Mouse (Mus musculus): ENCODE measurements around the gene Prdx5. TPM values are rescaled to one million over a fixed set of nuclear protein-coding genes. Genes with fewer than 3 reads are reported as not detected.

The Prdx5 gene
- polyA plus RNA-seq, 1 experiment from 2014 or later, result 191 TPM

DNA sequence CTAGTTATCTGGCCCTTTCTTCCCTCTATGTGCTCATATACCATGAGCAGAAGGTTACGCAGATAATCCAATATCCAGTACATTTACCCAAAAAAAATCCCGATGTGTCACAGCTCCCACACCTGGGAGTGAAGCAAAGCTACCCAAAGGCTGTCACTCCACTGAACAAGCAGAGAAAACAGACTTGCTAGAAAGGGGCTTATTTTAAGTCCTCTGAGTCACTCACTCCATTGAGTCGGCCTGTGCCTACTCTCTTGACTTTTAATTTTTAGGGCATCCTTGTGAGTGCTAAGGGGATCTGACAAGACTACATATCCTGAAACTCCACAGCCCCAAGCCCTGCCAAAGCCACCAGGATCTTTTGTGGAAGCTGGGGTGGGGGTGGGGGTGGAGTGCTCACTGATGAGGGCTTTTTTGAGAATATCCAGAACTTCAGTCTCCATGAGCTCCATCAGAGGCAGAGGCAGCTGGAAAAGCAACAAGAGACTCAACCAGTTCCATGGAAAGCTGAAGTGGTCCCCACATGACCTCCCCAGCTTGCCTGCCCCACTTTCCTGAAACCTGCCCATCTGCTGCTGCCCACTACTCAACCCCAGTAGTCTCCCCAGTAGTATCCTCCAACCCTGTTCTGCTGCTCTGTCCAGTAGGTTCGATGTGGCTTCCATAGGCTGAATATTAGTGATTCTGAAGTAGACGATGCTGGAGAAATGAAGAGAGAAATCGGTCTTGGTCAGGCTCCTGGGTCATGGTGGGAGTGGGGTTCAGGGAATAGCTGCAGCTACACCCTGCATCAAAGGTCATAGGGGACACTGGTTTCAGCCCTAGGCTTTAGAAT is 13.2 kb upstream of the Prdx5 start:
- no peaks in the 10 kb centered on the region for H3K9me3 ChIP-seq
- no peak overlapping the region for H3K27ac ChIP-seq (replicated peaks)
- ATAC-seq (ENCODE audit: low FRiP score, low read depth), result no peak
- 65% methylated on average over 6 of the region's 6 CpGs for WGBS
- no peak overlapping the region for H3K9ac ChIP-seq (replicated peaks)
- H3K36me3 ChIP-seq, result no peaks in the 10 kb centered on the region
- H3K4me3 ChIP-seq, result no peak overlapping the region
- peak overlapping the region; percentile 91; the same call in 1 of the 2 replicates for H3K4me2 ChIP-seq (replicated peaks)
- peaks cover 47% of the 10 kb centered on the region for H3K4me1 ChIP-seq
- peaks cover 61% of the 10 kb centered on the region for H3K27me3 ChIP-seq

DNA sequence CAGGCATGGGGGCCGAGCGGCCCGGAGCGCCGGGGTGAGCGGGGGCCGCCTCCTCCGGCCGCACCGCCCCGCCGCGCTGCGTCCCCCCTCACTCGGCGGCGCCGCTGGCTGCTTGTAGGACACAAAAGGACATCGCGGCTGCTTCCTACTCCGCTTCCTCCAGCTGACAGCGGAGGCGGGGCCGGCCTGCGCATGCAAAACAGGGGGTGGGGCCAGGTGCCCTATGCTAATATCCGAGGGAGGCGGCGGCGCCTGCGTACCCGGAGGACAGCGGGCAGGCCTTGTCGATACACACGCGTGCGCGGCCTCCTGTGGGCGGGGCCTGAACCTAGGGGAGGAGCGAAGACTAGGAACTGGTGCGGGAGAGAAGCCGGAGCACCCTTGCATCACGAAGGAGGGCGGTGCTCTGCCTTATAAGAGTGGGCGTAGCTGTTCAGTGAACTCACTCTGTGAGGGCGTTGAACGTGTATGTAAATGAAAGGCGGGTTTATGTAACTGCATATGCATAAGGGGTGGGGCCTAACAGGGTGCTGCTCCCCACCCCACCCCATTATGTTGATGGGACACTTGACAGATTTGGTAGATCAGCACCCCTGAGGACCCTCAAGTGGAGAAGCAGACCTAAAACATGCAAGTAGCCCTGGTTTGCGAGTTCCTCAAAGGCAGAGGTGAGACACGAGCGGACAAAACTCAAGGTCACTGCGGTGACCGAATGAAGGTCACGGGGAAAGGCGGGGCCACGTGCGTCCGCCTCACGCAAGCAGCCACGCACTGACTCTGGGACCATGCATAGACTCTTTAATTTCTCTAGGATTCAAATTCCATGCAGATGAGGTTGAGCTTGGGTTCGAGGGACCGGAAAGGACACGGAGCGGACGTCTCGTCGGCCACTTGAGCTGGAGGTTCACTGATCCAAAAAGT is 12.0 kb upstream of the Prdx5 start, which contains the start of gene Esrra:
Esrra (minus strand) TSS at position 167 of the 921 bp plus-strand sequence.
- Histone ChIP-seq H3K27ac (replicated peaks) (peak within 1 kb of the TSS; percentile 92), H3K4me3 (peak within 1 kb of the TSS; percentile 91), H3K4me2 (replicated peaks) (peak within 1 kb of the TSS; percentile 91), H3K9ac (replicated peaks) (peak within 1 kb of the TSS; percentile 96), H3K4me1 (peaks cover 43% of the 10 kb centered on the region), H3K36me3 (no peaks in the 10 kb centered on the region), H3K9me3 (no peaks in the 10 kb centered on the region), H3K27me3 (peaks cover 49% of the 10 kb centered on the region)
- WGBS, result 1% methylated on average over 60 of the region's 66 CpGs
- peak; percentile 93 for ATAC-seq (ENCODE audit: low FRiP score, low read depth)

DNA sequence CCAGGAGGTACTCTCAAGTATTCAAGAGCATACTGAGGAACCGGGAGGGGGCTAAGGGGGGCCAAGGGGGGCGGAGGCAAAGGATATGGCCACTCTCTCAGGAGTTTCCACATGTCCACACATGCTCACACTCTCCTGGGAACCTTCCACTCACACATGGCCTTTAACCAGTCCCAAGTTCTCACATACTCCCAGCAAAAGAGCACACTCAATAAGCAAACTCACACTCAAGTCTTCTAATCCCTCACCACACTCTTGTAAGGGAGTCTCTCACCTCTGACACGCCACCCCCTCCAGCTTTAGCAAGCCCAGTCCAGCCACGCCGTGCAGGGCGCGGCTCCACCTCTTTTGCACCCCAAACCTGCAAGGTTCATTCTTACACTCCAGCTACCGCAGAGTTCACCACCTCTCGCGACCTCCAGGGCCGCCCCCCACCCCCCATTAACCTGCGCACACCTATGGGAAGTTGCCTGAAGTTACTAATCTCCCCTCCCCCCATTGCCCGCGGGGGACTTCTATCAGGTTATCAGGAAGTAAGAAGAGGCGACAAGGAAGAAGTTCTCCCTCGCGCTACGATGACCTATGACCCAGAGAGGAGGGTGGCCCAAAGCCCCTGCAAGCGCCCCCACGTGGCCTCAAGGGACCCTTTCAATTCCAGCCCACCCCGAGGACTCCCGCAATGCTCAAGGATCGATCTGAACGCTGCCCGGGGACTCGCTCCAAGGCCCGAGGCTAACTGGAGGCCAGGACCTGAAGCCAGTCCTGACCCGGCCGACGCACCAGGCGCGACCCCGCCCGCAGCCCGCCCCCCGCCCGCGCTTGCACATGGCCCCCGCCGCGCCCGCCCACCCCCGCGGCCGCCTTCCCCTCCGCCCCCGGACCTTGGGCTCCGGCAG is 11.1 kb upstream of the Prdx5 start:
- H3K9ac ChIP-seq (replicated peaks), result peak overlapping the region; percentile 96
- peaks cover 40% of the 10 kb centered on the region for H3K27me3 ChIP-seq
- peak overlapping the region; percentile 92 for H3K27ac ChIP-seq (replicated peaks)
- H3K4me1 ChIP-seq, result peaks cover 37% of the 10 kb centered on the region
- WGBS, result 2% methylated on average over 28 of the region's 48 CpGs
- peak; percentile 10; the same call in 1 of the 2 replicates for ATAC-seq (ENCODE audit: low FRiP score, low read depth)
- H3K9me3 ChIP-seq, result no peaks in the 10 kb centered on the region
- H3K4me3 ChIP-seq, result peak overlapping the region; percentile 91
- H3K4me2 ChIP-seq (replicated peaks), result peak overlapping the region; percentile 91
- H3K36me3 ChIP-seq, result no peaks in the 10 kb centered on the region

DNA sequence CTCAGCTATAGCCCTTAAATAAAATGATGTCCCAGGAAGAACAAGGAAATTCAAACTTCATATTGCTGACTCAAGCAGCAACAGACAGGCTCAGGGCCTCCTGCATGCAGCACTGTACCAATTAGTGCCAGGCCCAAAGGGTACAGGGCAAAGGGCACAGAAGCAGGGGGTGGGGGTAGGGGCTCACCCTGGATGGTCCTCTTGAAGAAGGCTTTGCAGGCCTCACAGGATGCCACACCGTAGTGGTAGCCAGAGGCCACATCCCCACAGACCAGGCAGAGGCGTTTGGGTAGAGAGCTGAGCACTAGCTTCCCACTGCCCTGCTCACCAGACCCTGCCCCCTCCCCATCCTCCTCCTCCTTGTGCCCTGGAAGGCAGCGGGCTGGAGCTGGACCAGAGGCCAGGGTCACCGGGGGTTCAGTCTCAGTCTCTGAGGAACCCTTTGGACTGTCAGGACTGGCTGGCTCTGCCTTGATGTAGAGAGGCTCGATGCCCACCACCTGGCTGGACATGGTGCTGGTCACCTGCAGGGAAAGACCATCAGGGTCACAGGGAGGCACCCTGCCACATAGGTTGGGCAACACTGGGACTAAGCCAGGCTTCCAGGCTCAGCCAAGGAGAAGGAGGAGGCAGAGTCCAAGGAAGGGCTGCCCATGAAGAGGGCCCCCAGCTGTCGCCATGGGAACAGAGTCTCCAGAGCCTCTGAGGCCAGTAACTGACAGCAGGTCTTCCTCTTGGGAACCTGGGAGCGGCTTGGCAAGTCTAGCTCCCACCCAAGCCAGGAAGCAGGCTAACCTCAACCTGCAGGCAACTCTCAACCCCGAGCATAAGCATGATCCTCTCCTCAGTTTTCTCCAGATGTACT is 10.2 kb upstream of the Prdx5 start:
- peaks cover 31% of the 10 kb centered on the region for H3K27me3 ChIP-seq
- peak overlapping the region; percentile 91 for H3K4me2 ChIP-seq (replicated peaks)
- H3K9me3 ChIP-seq, result no peaks in the 10 kb centered on the region
- 40% methylated on average over 8 of the region's 8 CpGs for WGBS
- no peak for ATAC-seq (ENCODE audit: low FRiP score, low read depth)
- no peak overlapping the region for H3K27ac ChIP-seq (replicated peaks)
- H3K4me1 ChIP-seq, result peaks cover 30% of the 10 kb centered on the region
- H3K36me3 ChIP-seq, result no peaks in the 10 kb centered on the region
- H3K4me3 ChIP-seq, result peak overlapping the region; percentile 91
- peak overlapping the region; percentile 96 for H3K9ac ChIP-seq (replicated peaks)

DNA sequence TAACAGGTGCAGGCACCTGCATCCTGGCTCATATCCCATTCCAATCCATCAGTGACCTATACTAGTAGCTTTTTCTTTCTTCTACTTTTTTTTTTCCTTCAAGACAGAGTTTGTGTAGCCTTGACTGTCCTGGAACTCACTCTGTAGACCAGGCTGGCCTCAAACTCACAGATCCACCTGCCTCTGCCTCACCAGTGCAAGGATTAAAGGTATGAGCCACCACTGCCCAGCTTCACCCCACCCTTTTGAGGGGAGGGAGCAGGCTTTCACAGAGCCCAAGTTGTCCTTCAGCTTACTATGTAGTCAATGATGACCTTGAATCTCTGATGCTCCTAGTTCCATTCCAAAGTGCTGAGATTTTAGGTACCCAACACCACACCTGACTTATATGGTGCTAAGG is 9.5 kb upstream of the Prdx5 start:
- no peak for ATAC-seq (ENCODE audit: low FRiP score, low read depth)
- no peak overlapping the region for H3K27ac ChIP-seq (replicated peaks)
- H3K9ac ChIP-seq (replicated peaks), result 0 out of 2 replicates have a peak overlapping the region, but pooled peaks have one; percentile 20
- H3K36me3 ChIP-seq, result no peaks in the 10 kb centered on the region
- no peak overlapping the region for H3K4me3 ChIP-seq
- peak overlapping the region; percentile 91; the same call in 1 of the 2 replicates for H3K4me2 ChIP-seq (replicated peaks)
- H3K27me3 ChIP-seq, result peaks cover 25% of the 10 kb centered on the region
- H3K9me3 ChIP-seq, result no peaks in the 10 kb centered on the region
- H3K4me1 ChIP-seq, result peaks cover 24% of the 10 kb centered on the region

DNA sequence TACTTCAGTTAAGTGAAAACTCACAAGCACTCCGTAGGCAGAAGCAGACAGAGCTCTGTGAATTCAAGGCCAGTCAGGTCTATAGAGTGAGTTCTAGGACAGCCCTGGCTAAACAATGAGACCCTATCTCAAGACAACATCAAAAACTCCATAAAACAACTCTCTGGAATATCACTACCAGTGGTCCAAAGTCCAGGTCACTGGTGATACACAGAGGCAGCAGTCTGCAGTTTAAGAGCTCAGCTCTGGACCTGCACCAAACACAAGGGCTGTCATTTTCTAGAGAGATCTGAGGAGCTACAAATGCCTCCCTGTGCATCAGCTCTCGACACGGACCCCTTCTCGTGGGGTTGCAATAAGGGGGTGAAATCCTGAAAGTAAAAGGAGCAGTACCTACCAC is 8.4 kb upstream of the Prdx5 start:
- ATAC-seq (ENCODE audit: low FRiP score, low read depth), result no peak
- H3K27me3 ChIP-seq, result peaks cover 13% of the 10 kb centered on the region
- no peak overlapping the region for H3K4me2 ChIP-seq (replicated peaks)

DNA sequence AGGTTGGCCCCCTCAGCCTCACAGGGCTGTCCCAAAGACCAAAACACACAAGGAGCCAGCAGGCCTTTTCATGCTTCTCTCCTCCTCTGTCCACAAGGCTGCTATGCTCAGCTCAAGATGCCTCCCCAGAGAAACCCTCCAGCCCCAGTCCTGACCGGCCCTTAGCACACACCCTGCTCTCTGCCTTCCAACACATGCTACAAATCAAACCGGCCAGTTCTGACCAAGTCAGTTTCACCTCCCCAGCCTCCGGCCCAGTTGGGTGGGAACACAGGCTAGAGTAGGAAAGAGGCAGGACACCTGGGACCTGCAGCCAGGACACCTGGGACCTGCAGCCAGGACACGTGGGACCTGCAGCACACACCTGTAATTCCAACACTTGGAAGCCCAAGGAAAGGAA is 6.6 kb upstream of the Prdx5 start:
- no peak overlapping the region for H3K4me2 ChIP-seq (replicated peaks)
- H3K27me3 ChIP-seq, result no peaks in the 10 kb centered on the region
- no peak for ATAC-seq (ENCODE audit: low FRiP score, low read depth)
- H3K9ac ChIP-seq (replicated peaks), result no peak overlapping the region
- H3K27ac ChIP-seq (replicated peaks), result no peak overlapping the region
- no peaks in the 10 kb centered on the region for H3K9me3 ChIP-seq
- peaks cover 18% of the 10 kb centered on the region for H3K4me1 ChIP-seq
- 85% methylated on average over 4 of the region's 4 CpGs for WGBS
- H3K36me3 ChIP-seq, result peaks cover 29% of the 10 kb centered on the region
- H3K4me3 ChIP-seq, result no peak overlapping the region

More for the DNA sequence above, 8.4 kb upstream of the Prdx5 start:
- Histone ChIP-seq H3K9me3 (no peaks in the 10 kb centered on the region), H3K36me3 (peaks cover 11% of the 10 kb centered on the region), H3K4me3 (no peak overlapping the region), H3K27ac (replicated peaks) (no peak overlapping the region), H3K9ac (replicated peaks) (no peak overlapping the region), H3K4me1 (peaks cover 24% of the 10 kb centered on the region)
- 88% methylated on average over 4 of the region's 4 CpGs for WGBS

DNA sequence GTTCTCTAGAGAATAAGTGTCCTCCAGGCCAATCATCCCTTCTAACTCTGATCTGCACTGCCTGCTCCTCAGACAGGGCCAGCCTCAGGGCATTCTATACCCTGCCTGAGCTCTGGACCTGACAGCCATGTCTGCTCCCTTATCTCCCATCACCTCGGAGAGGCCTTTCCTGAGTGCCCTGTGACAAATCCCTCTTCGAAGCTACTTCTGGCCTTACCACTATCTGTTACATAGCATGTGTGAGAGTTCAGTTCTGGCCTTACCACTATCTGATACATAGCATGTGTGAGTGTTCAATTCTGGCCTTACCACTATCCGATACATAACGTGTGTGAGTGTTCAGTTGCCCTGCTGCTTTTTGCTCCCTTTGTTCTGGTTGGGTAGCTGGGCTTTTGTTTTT is 5.4 kb upstream of the Prdx5 start:
- H3K27ac ChIP-seq (replicated peaks), result no peak overlapping the region
- no peak for ATAC-seq (ENCODE audit: low FRiP score, low read depth)
- H3K4me2 ChIP-seq (replicated peaks), result no peak overlapping the region
- WGBS, result 90% methylated on average over 4 of the region's 4 CpGs
- peaks cover 19% of the 10 kb centered on the region for H3K4me1 ChIP-seq
- no peaks in the 10 kb centered on the region for H3K27me3 ChIP-seq
- peaks cover 34% of the 10 kb centered on the region for H3K36me3 ChIP-seq
- no peak overlapping the region for H3K4me3 ChIP-seq
- H3K9me3 ChIP-seq, result no peaks in the 10 kb centered on the region
- no peak overlapping the region for H3K9ac ChIP-seq (replicated peaks)

DNA sequence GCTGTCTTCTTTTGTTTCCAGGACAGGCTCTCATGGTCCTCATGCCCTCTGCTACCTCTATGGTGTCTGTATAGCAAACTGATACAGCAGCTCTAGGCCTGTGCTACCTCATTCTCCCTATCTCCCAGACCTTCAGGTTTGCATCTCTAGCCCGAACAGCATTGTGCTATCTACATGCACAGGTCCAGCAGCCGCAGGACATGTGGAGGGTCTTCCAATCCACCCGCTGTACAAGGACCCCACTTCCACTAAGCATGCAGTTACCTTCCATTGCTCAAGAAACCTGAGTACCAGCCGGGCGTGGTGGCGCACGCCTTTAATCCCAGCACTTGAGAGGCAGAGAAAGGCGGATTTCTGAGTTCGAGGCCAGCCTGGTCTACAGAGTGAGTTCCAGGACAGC is 4.6 kb upstream of the Prdx5 start:
- Histone ChIP-seq H3K36me3 (peaks cover 34% of the 10 kb centered on the region), H3K4me1 (peaks cover 12% of the 10 kb centered on the region), H3K27ac (replicated peaks) (no peak overlapping the region), H3K9ac (replicated peaks) (no peak overlapping the region), H3K4me2 (replicated peaks) (no peak overlapping the region), H3K4me3 (no peak overlapping the region), H3K27me3 (no peaks in the 10 kb centered on the region), H3K9me3 (no peaks in the 10 kb centered on the region)
- WGBS, result 88% methylated on average over 9 of the region's 9 CpGs
- no peak for ATAC-seq (ENCODE audit: low FRiP score, low read depth)

DNA sequence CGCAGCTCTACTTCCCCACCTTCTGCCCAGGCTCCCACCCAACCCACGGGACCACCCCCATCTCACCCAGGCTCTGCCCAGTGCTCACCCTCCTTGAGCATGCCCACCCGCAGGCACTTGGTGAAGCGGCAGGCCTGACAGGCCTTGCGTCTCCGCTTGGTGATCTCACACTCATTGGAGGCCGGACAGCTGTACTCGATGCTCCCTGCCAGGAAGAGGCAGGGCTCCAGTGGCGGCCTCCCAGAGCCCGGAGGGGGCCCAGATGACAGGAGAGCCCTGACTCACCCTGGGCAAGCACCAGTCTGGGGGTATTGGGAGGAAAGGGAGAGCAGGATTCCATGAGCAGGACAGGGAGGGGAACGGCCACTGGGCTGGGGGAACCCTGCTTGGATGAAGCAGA is 4.1 kb upstream of the Prdx5 start:
- Histone ChIP-seq H3K9me3 (no peaks in the 10 kb centered on the region), H3K27me3 (no peaks in the 10 kb centered on the region), H3K4me3 (no peak overlapping the region), H3K36me3 (peaks cover 34% of the 10 kb centered on the region), H3K4me1 (peaks cover 13% of the 10 kb centered on the region), H3K9ac (replicated peaks) (no peak overlapping the region), H3K27ac (replicated peaks) (no peak overlapping the region), H3K4me2 (replicated peaks) (no peak overlapping the region)
- no peak for ATAC-seq (ENCODE audit: low FRiP score, low read depth)
- WGBS, result 88% methylated on average over 11 of the region's 11 CpGs
